Mouse (Mus musculus): ENCODE data around the gene Emcn. TPM values are rescaled to one million over a fixed set of nuclear protein-coding genes. Genes with fewer than 3 reads are reported as not detected.

Gene Emcn
- 0.10 TPM for polyA plus RNA-seq (2017; shearing (Covaris generic))

GRCm38 (mm10) chr3:137340938-137341337 lies at the start of gene Emcn:
Gene Emcn, plus strand, starts transcription at chr3:137341067.

All from effector memory CD4-positive, alpha-beta T cell, adult 5 months (primary cell).